Mouse (Mus musculus) heart, adult 9 months (tissue): ENCODE measurements around the gene Srm.

Experiments
- DNase-seq, 2 experiments: peaks; one replicate each; pipeline ENCODE4 v3.0.0; 2022; ENCODE audit warnings: low spot score in 2 of 2

Gene Srm

GRCm38 (mm10) chr4:148591171-148591630 is at the start of gene Srm:
TSS of gene Srm (plus strand) at chr4:148591503.
- peak; percentile 98 for DNase-seq

- no peak for DNase-seq
Measured at GRCm38 (mm10) chr4:148549106-148549505, 42.2 kb upstream of the Srm start.

- DNase-seq: no peak
Measured at GRCm38 (mm10) chr4:148557766-148558165, 33.5 kb upstream of the Srm start.

GRCm38 (mm10) chr4:148558297-148559000 is 32.9 kb upstream of the Srm start, which contains the start of gene Exosc10:
TSS of gene Exosc10 (plus strand) at chr4:148558429.
- peak; percentile 86 to 88 for DNase-seq

- DNase-seq: no peak
Measured at GRCm38 (mm10) chr4:148562676-148563075, 28.6 kb upstream of the Srm start.

GRCm38 (mm10) chr4:148563595-148563994 is 27.7 kb upstream of the Srm start:
- DNase-seq: no peak

GRCm38 (mm10) chr4:148570138-148570537 is 21.2 kb upstream of the Srm start:
- no peak for DNase-seq

GRCm38 (mm10) chr4:148570693-148571295 is 20.5 kb upstream of the Srm start:
- no peak for DNase-seq

GRCm38 (mm10) chr4:148573222-148573621 is 18.1 kb upstream of the Srm start:
- no peak for DNase-seq

- DNase-seq: no peak
Measured at GRCm38 (mm10) chr4:148580765-148581164, 10.5 kb upstream of the Srm start.

- DNase-seq: no peak
Measured at GRCm38 (mm10) chr4:148581422-148581821, 9.9 kb upstream of the Srm start.

- DNase-seq: no peak
Measured at GRCm38 (mm10) chr4:148583257-148583656, 8.0 kb upstream of the Srm start.

GRCm38 (mm10) chr4:148586648-148587047 is 4.7 kb upstream of the Srm start:
- DNase-seq: no peak

- DNase-seq: no peak
Measured at GRCm38 (mm10) chr4:148588793-148589192, 2.5 kb upstream of the Srm start.

GRCm38 (mm10) chr4:148589565-148589964 is 1.7 kb upstream of the Srm start:
- no peak for DNase-seq

GRCm38 (mm10) chr4:148590421-148591170 is 707 bp upstream of the Srm start:
- peak; percentile 21 for DNase-seq

- no peak for DNase-seq
Measured at GRCm38 (mm10) chr4:148591637-148592380, 506 bp downstream of the Srm start.

- DNase-seq: no peak
Measured at GRCm38 (mm10) chr4:148593996-148594395, 2.7 kb downstream of the Srm start.

- no peak for DNase-seq
Measured at GRCm38 (mm10) chr4:148595916-148596315, 4.6 kb downstream of the Srm start.

GRCm38 (mm10) chr4:148596731-148597130 is 5.4 kb downstream of the Srm start:
- no peak for DNase-seq

GRCm38 (mm10) chr4:148598826-148599225 is 7.5 kb downstream of the Srm start:
- no peak for DNase-seq

- no peak for DNase-seq
Measured at GRCm38 (mm10) chr4:148600316-148600715, 9.0 kb downstream of the Srm start.
